Mouse (Mus musculus): ENCODE results near the gene Afmid. TPM values are rescaled to one million over a fixed set of nuclear protein-coding genes. Genes with fewer than 3 reads are reported as not detected.

The Afmid gene
- total RNA-seq, 2 experiments from 2014 or later = 7.8 to 11.5 TPM

GRCm38 (mm10) chr11:117872861-117873608 is 47.3 kb downstream of the Afmid start, which contains the start of gene Tha1:
TSS of gene Tha1 (minus strand) at chr11:117873481.
- peak; percentile 82 for DNase-seq
- intact Hi-C loops (cut with DNase I) = loop anchor here (5.0 to 10.0 kb wide), 3 partner anchors 122 to 352 kb away; no protein-coding TSS in a partner anchor

- DNase-seq = no peak
- intact Hi-C loops (cut with DNase I) = loop anchor here (5.0 to 10.0 kb wide), 3 partner anchors 120 to 350 kb away; no protein-coding TSS in a partner anchor
Observed at GRCm38 (mm10) chr11:117874419-117874818, 48.7 kb downstream of the Afmid start.

- no peak for DNase-seq
- intact Hi-C loops (cut with DNase I) = loop anchor here (10.0 kb wide), 2 partner anchors 119 to 349 kb away; no protein-coding TSS in a partner anchor
Observed at GRCm38 (mm10) chr11:117875681-117876080, 50.0 kb downstream of the Afmid start.

- DNase-seq = peak; percentile 90
- intact Hi-C loops (cut with DNase I) = loop anchor here (10.0 kb wide), 2 partner anchors 117 to 347 kb away; no protein-coding TSS in a partner anchor
Observed at GRCm38 (mm10) chr11:117877917-117878745, 52.4 kb downstream of the Afmid start.

- intact Hi-C loops (cut with DNase I) = loop anchor here (10.0 kb wide), 2 partner anchors 116 to 346 kb away; no protein-coding TSS in a partner anchor
- peak; percentile 62 for DNase-seq
Observed at GRCm38 (mm10) chr11:117878892-117879291, 53.2 kb downstream of the Afmid start.

- intact Hi-C loops (cut with DNase I) = loop anchor here (10.0 kb wide), 2 partner anchors 115 to 345 kb away; no protein-coding TSS in a partner anchor
- DNase-seq = no peak
Observed at GRCm38 (mm10) chr11:117879676-117880075, 54.0 kb downstream of the Afmid start.

GRCm38 (mm10) chr11:117880336-117880976 is 54.7 kb downstream of the Afmid start:
- DNase-seq = peak; percentile 53
- intact Hi-C loops (cut with DNase I) = no loop called here

GRCm38 (mm10) chr11:117880977-117881358 is 55.2 kb downstream of the Afmid start:
- DNase-seq = no peak
- intact Hi-C loops (cut with DNase I) = no loop called here

- no peak for DNase-seq
- intact Hi-C loops (cut with DNase I) = no loop called here
Observed at GRCm38 (mm10) chr11:117881787-117882186, 56.1 kb downstream of the Afmid start.

- peak; percentile 48 for DNase-seq
- intact Hi-C loops (cut with DNase I) = no loop called here
Observed at GRCm38 (mm10) chr11:117882208-117882607, 56.5 kb downstream of the Afmid start.

GRCm38 (mm10) chr11:117886000-117886399 is 60.3 kb downstream of the Afmid start:
- intact Hi-C loops (cut with DNase I) = no loop called here
- no peak for DNase-seq

GRCm38 (mm10) chr11:117888168-117888852 is 62.6 kb downstream of the Afmid start:
- no peak for DNase-seq
- intact Hi-C loops (cut with DNase I) = no loop called here

- intact Hi-C loops (cut with DNase I) = no loop called here
- no peak for DNase-seq
Observed at GRCm38 (mm10) chr11:117888853-117889822, 63.4 kb downstream of the Afmid start.

Other genes starting within 250 kb of the Afmid start
- 10 to 100 TPM; 89.8 to 90.7 TPM for gene Tnrc6c, start 171.6 kb upstream of the Afmid start, total RNA-seq (2021)
- 1 to 10 TPM; 1.2 to 1.5 TPM for gene Tmc8, start 43.8 kb upstream of the Afmid start, total RNA-seq (2021)
- gene Tmc6, start 43.7 kb upstream of the Afmid start, total RNA-seq (2021) = 1 to 10 TPM; 3.5 TPM
- not detected for gene 6030468B19Rik, start 28.3 kb upstream of the Afmid start, total RNA-seq (2021)
- gene Gm20708, start 16.3 kb upstream of the Afmid start, total RNA-seq (2021) = 1 to 10 TPM; 4.4 to 5.1 TPM
- 10 to 100 TPM in 1 of 2 experiments, 1 to 10 TPM in 1; 9.2 to 14.1 TPM for gene Syngr2, start 16.3 kb upstream of the Afmid start, total RNA-seq (2021)
- 1 to 10 TPM; 8.9 to 9.0 TPM for gene Tk1, start 168 bp downstream of the Afmid start, total RNA-seq (2021)
- gene Birc5, start 23.3 kb downstream of the Afmid start, total RNA-seq (2021) = 1 to 10 TPM; 6.3 to 6.7 TPM
- not detected for gene Tmem235, start 34.8 kb downstream of the Afmid start, total RNA-seq (2021)
- gene Tha1, start 47.6 kb downstream of the Afmid start, total RNA-seq (2021) = 1 to 10 TPM; 2.1 to 3.3 TPM
- 1 to 10 TPM; 3.8 to 4.1 TPM for gene Socs3, start 144.1 kb downstream of the Afmid start, total RNA-seq (2021)
- gene Pgs1, start 160.4 kb downstream of the Afmid start, total RNA-seq (2021) = 10 to 100 TPM; 56.9 to 58.6 TPM

All from left cerebral cortex, postnatal 4 days (tissue).